Mouse (Mus musculus): ENCODE results near the gene Osbpl9. TPM values are rescaled to one million over a fixed set of nuclear protein-coding genes. Genes with fewer than 3 reads are reported as not detected.

Osbpl9 gene
- polyA plus RNA-seq, 1 experiment from 2014 or later, result 87.4 TPM

GRCm38 (mm10) chr4:109204416-109204815, 2.3 kb upstream of the Osbpl9 start:
- ATAC-seq (no peak), DNase-seq (ENCODE audit: low read depth, low spot score) (no peak)
- ChIA-PET CTCF (interaction anchor here (0.7 kb wide), 1 partner anchor 8 kb away, joined by 3 read pairs; no protein-coding TSS in a partner anchor), POLR2A (no interaction called here)
- in situ Hi-C loops (cut with MboI; ENCODE audit: low pct_unique_long_range_greater_than_20kb), result no loop called here
- H3K27me3 ChIP-seq, result no peaks in the 10 kb centered on the region
- no peak for TF ChIP-seq CTCF (IDR thresholded peaks at IDR 0.05)

- ATAC-seq, result no peak
- TF ChIP-seq CTCF (IDR thresholded peaks at IDR 0.05), result no peak
- no peaks in the 10 kb centered on the region for H3K27me3 ChIP-seq
- POLR2A ChIA-PET, result no interaction called here
- CTCF ChIA-PET, result interaction anchor here (0.7 kb wide), 1 partner anchor 8 kb away, joined by 3 read pairs; no protein-coding TSS in a partner anchor
- in situ Hi-C loops (cut with MboI; ENCODE audit: low pct_unique_long_range_greater_than_20kb), result no loop called here
- DNase-seq (ENCODE audit: low read depth, low spot score), result no peak
These were observed 1.9 kb upstream of the Osbpl9 start for GRCm38 (mm10) chr4:109203931-109204330.

GRCm38 (mm10) chr4:109199069-109199468, 3.0 kb downstream of the Osbpl9 start:
- no peak for DNase-seq (ENCODE audit: low read depth, low spot score)
- ChIA-PET POLR2A (no interaction called here), CTCF (no interaction called here)
- ATAC-seq, result no peak
- no peak for TF ChIP-seq CTCF (IDR thresholded peaks at IDR 0.05)
- no peaks in the 10 kb centered on the region for H3K27me3 ChIP-seq
- in situ Hi-C loops (cut with MboI; ENCODE audit: low pct_unique_long_range_greater_than_20kb), result no loop called here

- H3K27me3 ChIP-seq, result no peaks in the 10 kb centered on the region
- ChIA-PET POLR2A (interaction anchor here (0.6 kb wide), 1 partner anchor 395 kb away, joined by 3 read pairs; no protein-coding TSS in a partner anchor), CTCF (interaction anchor here (1.3 kb wide), 1 partner anchor 8 kb away, joined by 3 read pairs; no protein-coding TSS in a partner anchor)
- ATAC-seq (no peak), DNase-seq (ENCODE audit: low read depth, low spot score) (no peak)
- in situ Hi-C loops (cut with MboI; ENCODE audit: low pct_unique_long_range_greater_than_20kb), result no loop called here
- no peak for TF ChIP-seq CTCF (IDR thresholded peaks at IDR 0.05)
These were observed 6.0 kb downstream of the Osbpl9 start for GRCm38 (mm10) chr4:109195900-109196629.

- in situ Hi-C loops (cut with MboI; ENCODE audit: low pct_unique_long_range_greater_than_20kb), result no loop called here
- DNase-seq (ENCODE audit: low read depth, low spot score), result no peak
- no peak for ATAC-seq
- no peaks in the 10 kb centered on the region for H3K27me3 ChIP-seq
- ChIA-PET POLR2A (no interaction called here), CTCF (interaction anchor here (0.9 kb wide), 1 partner anchor 15 kb away, joined by 3 read pairs; no protein-coding TSS in a partner anchor)
- TF ChIP-seq CTCF (IDR thresholded peaks at IDR 0.05), result no peak
These were observed 8.2 kb downstream of the Osbpl9 start for GRCm38 (mm10) chr4:109193886-109194285.

GRCm38 (mm10) chr4:109191598-109191997, 10.5 kb downstream of the Osbpl9 start:
- CTCF ChIA-PET, result interaction anchor here (1.4 kb wide), 1 partner anchor 15 kb away, joined by 3 read pairs; no protein-coding TSS in a partner anchor
- in situ Hi-C loops (cut with MboI; ENCODE audit: low pct_unique_long_range_greater_than_20kb), result no loop called here
- ATAC-seq (no peak), DNase-seq (ENCODE audit: low read depth, low spot score) (no peak)
- H3K27me3 ChIP-seq, result no peaks in the 10 kb centered on the region
- POLR2A ChIA-PET, result no interaction called here
- TF ChIP-seq CTCF (IDR thresholded peaks at IDR 0.05), result no peak

GRCm38 (mm10) chr4:109185616-109186405, 16.3 kb downstream of the Osbpl9 start:
- H3K27me3 ChIP-seq, result no peaks in the 10 kb centered on the region
- DNase-seq (ENCODE audit: low read depth, low spot score) (no peak), ATAC-seq (no peak)
- in situ Hi-C loops (cut with MboI; ENCODE audit: low pct_unique_long_range_greater_than_20kb), result no loop called here
- TF ChIP-seq CTCF (IDR thresholded peaks at IDR 0.05), result no peak
- CTCF ChIA-PET, result no interaction called here
- POLR2A ChIA-PET, result no interaction called here

- ChIA-PET POLR2A (no interaction called here), CTCF (no interaction called here)
- DNase-seq (ENCODE audit: low read depth, low spot score) (no peak), ATAC-seq (peak; percentile 73)
- in situ Hi-C loops (cut with MboI; ENCODE audit: low pct_unique_long_range_greater_than_20kb), result no loop called here
- H3K27me3 ChIP-seq, result no peaks in the 10 kb centered on the region
- no peak for TF ChIP-seq CTCF (IDR thresholded peaks at IDR 0.05)
These were observed 26.4 kb downstream of the Osbpl9 start for GRCm38 (mm10) chr4:109175677-109176076.

GRCm38 (mm10) chr4:109173775-109174440, 28.2 kb downstream of the Osbpl9 start:
- CTCF ChIA-PET, result interaction anchor here (0.9 to 1.6 kb wide), 3 partner anchors 8 to 27 kb away, joined by 3 to 5 read pairs (median 4); no protein-coding TSS in a partner anchor
- in situ Hi-C loops (cut with MboI; ENCODE audit: low pct_unique_long_range_greater_than_20kb), result no loop called here
- H3K27me3 ChIP-seq, result no peaks in the 10 kb centered on the region
- POLR2A ChIA-PET, result interaction anchor here (0.5 kb wide), 1 partner anchor 139 kb away, joined by 3 read pairs; no protein-coding TSS in a partner anchor
- TF ChIP-seq CTCF (IDR thresholded peaks at IDR 0.05), result no peak
- no peak for DNase-seq (ENCODE audit: low read depth, low spot score)
- peak; percentile 47 for ATAC-seq

- CTCF ChIA-PET, result interaction anchor here (1.5 to 1.6 kb wide), 2 partner anchors 23 to 26 kb away, joined by 4 to 5 read pairs; no protein-coding TSS in a partner anchor
- in situ Hi-C loops (cut with MboI; ENCODE audit: low pct_unique_long_range_greater_than_20kb), result no loop called here
- DNase-seq (ENCODE audit: low read depth, low spot score) (no peak), ATAC-seq (no peak)
- H3K27me3 ChIP-seq, result no peaks in the 10 kb centered on the region
- TF ChIP-seq CTCF (IDR thresholded peaks at IDR 0.05), result no peak
- POLR2A ChIA-PET, result no interaction called here
These were observed 28.7 kb downstream of the Osbpl9 start for GRCm38 (mm10) chr4:109173369-109173768.
